Mouse (Mus musculus) adipose tissue, adult 10 weeks (tissue): Measurements from ENCODE around the gene Bdh2. TPM values are rescaled to one million over a fixed set of nuclear protein-coding genes. Genes with fewer than 3 reads are reported as not detected.

Experiments used
- polyA plus RNA-seq: library from polyadenylated mRNA; stranded (reverse); fragments of 350-450 nt; fragmentation: Illumina TruSeq; extraction: RNeasy Lipid Tissue Mini Kit (QIAGEN cat#74804); gene quantifications from one replicate; pipeline ENCODE4 v1.2.3, GENCODE M21; 2014; ENCODE audit warnings: low read depth, low replicate concordance

Gene Bdh2
- polyA plus RNA-seq: 6.0 TPM

GRCm38 (mm10) chr3:135280669-135281415, at the start of gene Bdh2:
Gene Bdh2 (plus strand): TSS chr3:135281221.

GRCm38 (mm10) chr3:135307411-135308259, 26.6 kb downstream of the Bdh2 start, which contains the start of gene Slc9b2:
Gene Slc9b2 (plus strand): TSS chr3:135307700.

GRCm38 (mm10) chr3:135347739-135348264, 66.8 kb downstream of the Bdh2 start, which contains the start of gene Slc9b1:
Gene Slc9b1 (plus strand): TSS chr3:135348029.

Other genes starting within 250 kb of the Bdh2 start
- gene Cenpe, start 68.7 kb upstream of the Bdh2 start, polyA plus RNA-seq: 2.5 TPM
- 2.1 TPM for gene Slc9b2, start 26.5 kb downstream of the Bdh2 start, polyA plus RNA-seq
- 4.1 TPM for gene Slc9b1, start 66.8 kb downstream of the Bdh2 start, polyA plus RNA-seq
- gene Cisd2, start 142.7 kb downstream of the Bdh2 start, polyA plus RNA-seq: 41.8 TPM
- 244 TPM for gene Ube2d3, start 156.9 kb downstream of the Bdh2 start, polyA plus RNA-seq
- 26.5 TPM for gene Manba, start 204.4 kb downstream of the Bdh2 start, polyA plus RNA-seq